Mouse (Mus musculus) embryonic fibroblast, embryonic 13.5 days (primary cell): ENCODE results near the gene Wapl.

ENCODE experiments used
- CTCF ChIP-seq: IDR thresholded peaks from 2 replicates; pipeline ENCODE4 v1.5.1; 2011; ENCODE audit warnings: mild to moderate bottlenecking, control low read depth, low read length, moderate library complexity, borderline replicate concordance; ENCODE audit not compliant: insufficient read depth
- POLR2A ChIP-seq: IDR thresholded peaks from 2 replicates; pipeline ENCODE4 v1.6.1; 2011; ENCODE audit warnings: low read depth, mild to moderate bottlenecking, control low read depth, low read length, moderate library complexity

GRCm38 (mm10) chr14:34693970-34694369 lies 20.2 kb downstream of the Wapl start:
- TF ChIP-seq CTCF (no peak), POLR2A (no peak)
